In genomic region chr3:101278396-101278795, GRCm38 (mm10) we compare ENCODE assay signal across 24 mouse cellular contexts. TPM values are rescaled to one million over a fixed set of nuclear protein-coding genes. Genes with fewer than 3 reads are reported as not detected.
"Had no signal": no experiment of that assay in that cellular context is flagged by ENCODE, and none has a peak within 500 bp of the region (broad histone marks: within the 10 kb centered on the region; RNA-seq: fewer than 3 reads in every experiment).

No protein-coding gene starts in this region.

- DNase-seq: liver, embryonic 13.5 days; liver, postnatal 0 days; lung, adult 2 months; lung, postnatal 14 days; lung, postnatal 36 days; retina, postnatal 1 day; right cerebral cortex, adult 18-20 months; right cerebral cortex, postnatal 25 days; right cerebral cortex, postnatal 4 days; thymus, adult 18-20 months; thymus, postnatal 14 days; thymus, postnatal 36 days had no signal

- ATAC-seq: liver, postnatal 0 days; lung, postnatal 0 days; midbrain, embryonic 13.5 days; midbrain, embryonic 15.5 days had no signal

- H3K36me3 ChIP-seq: liver, embryonic 13.5 days; liver, embryonic 15.5 days; lung, embryonic 15.5 days; midbrain, embryonic 13.5 days; midbrain, embryonic 15.5 days; neural tube, embryonic 13.5 days; neural tube, embryonic 15.5 days had no signal

- H3K27ac ChIP-seq: liver, embryonic 13.5 days; liver, embryonic 15.5 days; lung, embryonic 15.5 days; macrophage; midbrain, embryonic 13.5 days; midbrain, embryonic 15.5 days; neural tube, embryonic 13.5 days; neural tube, embryonic 15.5 days had no signal

- H3K4me3 ChIP-seq: liver, embryonic 13.5 days; liver, embryonic 15.5 days; lung, embryonic 15.5 days; megakaryocyte, embryonic 14.5 days; midbrain, embryonic 13.5 days; midbrain, embryonic 15.5 days; neural tube, embryonic 13.5 days; neural tube, embryonic 15.5 days had no signal

- H3K27me3 ChIP-seq: lung, embryonic 15.5 days; midbrain, embryonic 13.5 days; midbrain, embryonic 15.5 days; neural tube, embryonic 13.5 days; neural tube, embryonic 15.5 days had no signal

- H3K4me1 ChIP-seq: liver, embryonic 13.5 days; liver, embryonic 15.5 days; megakaryocyte, embryonic 14.5 days had no signal

RNA-seq across cellular contexts. Expression of gene Cd2, which starts 9.3 kb away (rescaled TPM):
- polyA plus RNA-seq: liver, embryonic 13.5 days; midbrain, embryonic 11.5 days; midbrain, embryonic 15.5 days; neural tube, embryonic 11.5 days; neural tube, embryonic 15.5 days; stomach, embryonic 14.5 days had no signal
